Mouse (Mus musculus): Measurements from ENCODE around the gene Adamts16. TPM values are rescaled to one million over a fixed set of nuclear protein-coding genes. Genes with fewer than 3 reads are reported as not detected.

The Adamts16 gene
- polyA plus RNA-seq, 3 experiments from 2014 or later: not detected

DNA sequence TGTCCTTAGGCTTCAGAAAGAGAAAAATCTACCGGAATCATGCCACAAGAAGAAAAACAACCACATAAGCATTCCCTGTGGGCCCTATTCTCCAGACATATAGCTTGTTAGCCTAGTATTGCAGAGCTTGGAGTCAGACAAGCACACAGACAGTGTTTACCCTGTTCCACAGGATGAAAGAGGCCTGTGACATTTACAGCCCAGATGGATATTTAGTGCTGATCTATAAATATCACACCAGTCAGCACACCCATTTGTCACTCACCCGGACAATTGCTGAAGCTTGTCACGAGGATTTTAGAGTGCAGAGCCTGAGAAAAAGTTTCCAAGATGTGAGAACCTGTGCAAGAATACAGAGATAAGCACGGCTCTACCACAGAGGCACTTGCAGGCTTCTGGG is 138.7 kb downstream of the Adamts16 start:
- no peak for ATAC-seq

DNA sequence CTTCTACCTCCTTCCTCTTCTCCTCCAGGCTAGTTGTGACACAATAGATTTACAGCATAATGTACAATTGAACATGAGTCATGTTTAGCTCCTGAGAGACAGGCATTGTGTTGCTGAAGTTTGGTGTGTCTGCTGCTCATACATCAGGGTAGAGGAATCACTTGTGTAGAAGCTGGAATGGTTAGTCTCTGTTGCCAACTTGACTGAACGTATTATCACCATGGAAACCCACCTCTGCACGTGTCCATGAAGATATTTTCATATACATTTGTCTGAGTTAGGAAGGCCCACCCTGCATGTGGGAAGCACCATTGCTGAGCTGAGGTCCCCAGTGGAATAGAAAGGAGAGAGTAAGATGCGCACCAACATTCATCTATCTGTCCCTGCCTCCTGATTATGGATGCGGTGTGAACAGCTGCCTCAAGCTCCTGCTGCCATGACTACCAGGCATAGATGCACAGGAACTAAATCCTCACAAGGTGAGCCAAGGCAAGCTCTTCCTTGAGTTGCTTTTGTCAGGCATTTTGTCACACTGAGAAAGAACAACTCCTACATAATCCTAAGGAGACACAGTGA is 142.7 kb downstream of the Adamts16 start:
- ATAC-seq: no peak

DNA sequence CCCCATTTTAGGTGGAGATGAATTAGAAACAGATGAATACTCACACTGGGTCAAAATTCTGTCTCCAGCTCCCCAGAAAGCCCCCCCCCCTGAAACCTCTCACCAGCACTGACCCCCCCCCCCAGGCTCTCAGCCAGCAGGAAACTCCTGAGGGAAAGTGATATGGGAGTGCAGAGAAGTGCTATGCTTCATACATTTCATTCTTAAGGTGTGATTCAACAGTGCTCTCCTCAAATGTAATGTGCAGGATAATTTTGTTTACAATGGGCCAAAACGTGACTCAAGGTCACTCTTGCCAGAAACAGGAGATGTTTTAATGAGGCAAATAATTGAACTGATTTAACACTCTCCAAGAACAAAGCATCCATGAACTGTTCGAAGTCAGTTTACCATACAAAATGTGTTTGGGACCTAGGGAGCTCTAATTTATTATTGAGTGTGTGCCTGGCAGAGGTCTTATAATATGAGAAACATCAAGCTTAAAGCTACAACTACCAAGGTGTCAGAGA is 152.1 kb downstream of the Adamts16 start:
- no peak for ATAC-seq

DNA sequence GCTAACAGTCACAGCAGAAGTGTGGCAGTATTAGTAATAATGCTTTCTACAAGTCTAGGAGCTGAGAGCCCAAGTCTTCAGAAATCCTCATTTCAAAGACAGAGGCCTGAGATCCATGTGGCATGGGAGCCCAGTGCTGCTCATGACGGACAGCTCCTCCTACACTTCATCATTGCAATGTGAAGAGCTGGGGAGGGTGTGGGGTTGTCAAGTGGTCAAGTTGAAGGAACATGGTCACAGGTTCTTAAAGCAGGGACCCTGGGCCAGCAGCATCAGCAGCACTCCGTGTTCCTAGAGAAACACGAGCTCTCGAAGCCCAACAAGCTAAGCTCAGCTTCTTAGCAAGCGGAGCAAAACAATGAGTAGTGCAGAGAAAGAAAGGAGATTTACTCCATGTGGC is 155.8 kb downstream of the Adamts16 start:
- ATAC-seq: no peak

DNA sequence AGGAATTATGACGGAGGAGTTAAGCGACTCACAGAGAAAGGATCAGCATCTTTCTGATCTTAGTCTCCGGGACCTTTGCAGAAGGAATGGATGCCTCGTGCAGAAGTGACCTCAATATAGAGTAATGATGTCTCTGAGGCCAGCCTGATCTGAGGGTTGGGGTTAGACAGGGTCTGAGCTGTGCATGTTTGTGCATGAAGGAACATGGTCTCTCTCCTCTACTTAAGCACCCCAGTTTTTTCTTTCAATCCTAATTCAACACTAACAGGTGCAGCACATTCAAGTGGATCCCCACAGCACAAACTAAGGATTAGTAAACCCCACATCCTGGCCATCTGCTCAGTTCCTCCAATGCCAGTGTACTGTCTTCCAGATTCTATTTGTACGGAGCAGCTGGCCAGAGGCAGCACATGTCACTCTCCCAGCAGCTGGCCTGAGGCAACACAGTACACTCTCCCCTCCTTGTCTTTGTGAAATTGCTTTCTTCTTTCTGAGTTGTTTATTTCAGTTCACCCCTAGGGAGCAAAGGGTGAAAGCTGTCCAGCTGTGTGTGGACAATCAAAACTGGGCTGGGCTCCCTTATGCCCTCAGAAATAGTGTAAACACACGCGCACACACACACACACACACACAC is 156.5 kb downstream of the Adamts16 start:
- no peak for ATAC-seq

DNA sequence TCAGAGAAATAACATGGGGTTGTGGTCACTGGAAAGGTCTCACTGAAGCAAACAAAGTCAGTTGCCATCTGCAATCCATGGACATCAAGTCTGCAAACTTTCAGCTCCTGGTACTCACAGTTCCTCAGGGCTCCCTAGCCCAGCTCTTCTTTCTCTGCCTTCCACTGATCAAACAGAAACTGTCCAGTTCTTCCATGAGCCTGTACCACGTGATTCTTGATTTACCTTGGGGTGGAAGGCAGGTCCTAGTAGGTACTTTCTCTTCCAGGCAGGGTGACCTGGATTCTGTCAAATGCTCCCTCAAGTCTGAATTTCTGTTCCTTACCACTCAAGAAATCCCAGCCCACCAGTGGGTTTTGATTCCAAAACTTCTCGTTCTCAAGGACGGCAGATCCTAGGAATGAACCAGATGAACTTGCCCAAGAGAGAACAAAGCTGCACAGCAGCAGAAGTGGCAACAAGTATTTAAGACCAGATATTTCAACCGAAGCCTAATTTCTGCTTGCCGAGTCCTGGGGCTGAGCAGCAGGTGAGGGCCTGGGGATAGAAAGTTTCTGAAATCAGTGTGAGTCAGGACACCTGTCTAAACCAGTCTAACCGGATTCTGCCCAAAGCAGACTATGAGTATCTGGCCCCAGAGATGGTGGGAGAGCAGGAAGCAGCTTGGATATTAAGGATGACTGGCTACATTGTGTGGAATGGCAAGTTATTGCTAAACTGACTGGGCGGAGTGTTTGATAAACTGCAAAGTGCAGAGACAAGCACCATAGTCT is 160.0 kb downstream of the Adamts16 start:
- no peak for ATAC-seq

DNA sequence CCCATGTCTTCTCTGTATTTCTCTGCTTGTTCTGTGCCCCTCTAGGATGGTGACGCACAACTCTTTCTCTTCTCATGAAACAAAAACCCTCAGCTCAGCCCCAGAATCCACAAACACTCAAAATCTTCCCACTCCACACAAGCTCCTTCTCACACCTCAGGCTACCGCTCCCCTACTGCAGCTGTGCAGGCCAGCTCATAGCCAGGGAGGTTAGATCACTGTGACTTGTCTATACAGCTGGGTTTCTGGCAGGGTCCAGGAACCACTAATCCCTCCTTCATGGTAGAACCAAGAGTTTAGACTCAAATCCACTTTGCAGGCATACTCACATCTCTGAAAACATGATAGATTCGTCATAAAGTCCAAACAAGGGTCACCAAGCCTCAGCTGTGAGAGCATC is 161.3 kb downstream of the Adamts16 start:
- no peak for ATAC-seq

Other genes starting within 250 kb of the Adamts16 start
- 10 to 100 TPM; 11.1 to 28.4 (median 20.2) TPM for gene Ice1, start 204.2 kb downstream of the Adamts16 start, polyA plus RNA-seq (2017; shearing (Covaris generic))